8 mouse cellular contexts compared by ENCODE assay signal in the genomic region with DNA sequence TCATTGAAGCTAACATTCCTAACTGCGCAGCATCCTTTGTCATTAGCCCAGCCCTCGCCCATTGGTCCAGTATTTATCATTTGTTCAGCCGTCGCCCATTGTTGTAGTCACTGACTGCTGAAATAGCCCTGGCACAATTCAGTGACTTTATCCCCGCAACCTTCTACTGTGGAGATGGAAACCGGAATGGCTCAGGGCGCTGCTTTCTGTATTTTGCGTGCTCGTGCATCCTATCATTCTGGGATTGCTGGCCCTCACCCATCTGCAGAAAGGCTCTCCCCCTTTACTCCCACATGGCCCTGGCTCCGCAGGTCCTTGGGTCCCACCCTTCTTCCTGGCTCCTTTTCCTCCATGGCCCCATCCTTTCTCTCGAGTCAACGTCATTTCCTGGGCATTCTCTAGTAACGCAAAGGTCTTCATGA. TPM values are rescaled to one million over a fixed set of nuclear protein-coding genes. Genes with fewer than 3 reads are reported as not detected.
DNase-seq lines count a peak whose midpoint lies in the region; ATAC-seq and TF ChIP-seq lines count a peak whose summit lies in the region.

No protein-coding gene starts in this region.

- H3K27me3 ChIP-seq in embryonic facial prominence, embryonic 12.5 days = no peaks in the 10 kb centered on the region
- H3K27me3 ChIP-seq in intestine, postnatal 0 days (replicated peaks; ENCODE audit: control insufficient read depth, insufficient read depth, low read length) = no peaks in the 10 kb centered on the region
- no peaks in the 10 kb centered on the region for H3K27me3 ChIP-seq in midbrain, embryonic 14.5 days (ENCODE audit: control insufficient read depth, insufficient read depth, low read length)

- no peak overlapping the region for H3K9ac ChIP-seq in embryonic facial prominence, embryonic 12.5 days
- H3K9ac ChIP-seq in intestine, postnatal 0 days (ENCODE audit: low read depth, low read length) = no peak overlapping the region
- peak overlapping the region; percentile 83 for H3K9ac ChIP-seq in midbrain, embryonic 14.5 days (replicated peaks; ENCODE audit: low read length)

- peak; percentile 35 to 37 for DNase-seq in layer of hippocampus, adult 2 months (ENCODE audit: low spot score in 2 of 2)
- DNase-seq in layer of hippocampus, adult 9-10 months (ENCODE audit: low spot score) = no peak
- peak; percentile 91 for DNase-seq in brain, adult 2 months (ENCODE audit: low read depth, low spot score)
- DNase-seq in midbrain, embryonic 14.5 days = peak; percentile 80
- no peak for DNase-seq in thymus, postnatal 4 days
- DNase-seq in spleen, adult 12 weeks (ENCODE audit: low spot score) = no peak

- peak overlapping the region; percentile 72 for H3K4me3 ChIP-seq in layer of hippocampus, adult 2 months
- H3K4me3 ChIP-seq in embryonic facial prominence, embryonic 12.5 days = peak overlapping the region; percentile 64
- peak overlapping the region; percentile 54; the same call in 1 of the 2 replicates for H3K4me3 ChIP-seq in intestine, postnatal 0 days (ENCODE audit: low read depth, low read length)
- H3K4me3 ChIP-seq in midbrain, embryonic 14.5 days (replicated peaks; ENCODE audit: low read depth, low read length) = peak overlapping the region; percentile 64

- no peak for TF ChIP-seq CTCF in layer of hippocampus, adult 2 months (conservative IDR thresholded peaks at IDR 0.05)
- TF ChIP-seq CTCF in intestine, postnatal 0 days (IDR thresholded peaks at IDR 0.05; ENCODE audit: low read depth) = peak; percentile 0; the same call in 1 of the 2 replicates

- peak overlapping the region; percentile 93 for H3K27ac ChIP-seq in layer of hippocampus, adult 2 months
- H3K27ac ChIP-seq in embryonic facial prominence, embryonic 12.5 days = 0 out of 2 replicates have a peak overlapping the region, but pooled peaks have one; percentile 31
- H3K27ac ChIP-seq in intestine, postnatal 0 days (ENCODE audit: low read depth, low read length) = no peak overlapping the region; the same call in 1 of the 2 replicates
- peak overlapping the region; percentile 94 for H3K27ac ChIP-seq in midbrain, embryonic 14.5 days (replicated peaks; ENCODE audit: low read depth, low read length)

- no peak for ATAC-seq in embryonic facial prominence, embryonic 12.5 days (ENCODE audit: insufficient number of reproducible peaks, insufficient read depth, low FRiP score, low TSS enrichment)
- no peak for ATAC-seq in intestine, postnatal 0 days
- peak; percentile 71 for ATAC-seq in midbrain, embryonic 14.5 days (ENCODE audit: low FRiP score, low TSS enrichment)

- H3K9me3 ChIP-seq in embryonic facial prominence, embryonic 12.5 days = no peaks in the 10 kb centered on the region
- no peaks in the 10 kb centered on the region for H3K9me3 ChIP-seq in intestine, postnatal 0 days (ENCODE audit: control insufficient read depth)
- H3K9me3 ChIP-seq in midbrain, embryonic 14.5 days (ENCODE audit: control insufficient read depth, low read length) = no peaks in the 10 kb centered on the region

- no peaks in the 10 kb centered on the region for H3K36me3 ChIP-seq in embryonic facial prominence, embryonic 12.5 days
- no peaks in the 10 kb centered on the region for H3K36me3 ChIP-seq in intestine, postnatal 0 days (ENCODE audit: control insufficient read depth, insufficient read depth)
- no peaks in the 10 kb centered on the region for H3K36me3 ChIP-seq in midbrain, embryonic 14.5 days (ENCODE audit: control insufficient read depth, insufficient read depth, low read length)

- H3K4me2 ChIP-seq in embryonic facial prominence, embryonic 12.5 days (replicated peaks) = peak overlapping the region; percentile 78
- peak overlapping the region; percentile 95 for H3K4me2 ChIP-seq in intestine, postnatal 0 days (replicated peaks; ENCODE audit: low read depth)
- peak overlapping the region; percentile 72 for H3K4me2 ChIP-seq in midbrain, embryonic 14.5 days (ENCODE audit: low read length)

- H3K4me1 ChIP-seq in embryonic facial prominence, embryonic 12.5 days = peaks cover 21% of the 10 kb centered on the region
- peaks cover 7% of the 10 kb centered on the region; the same call in 1 of the 2 replicates for H3K4me1 ChIP-seq in intestine, postnatal 0 days (replicated peaks; ENCODE audit: control insufficient read depth, insufficient read depth, low read length)
- H3K4me1 ChIP-seq in midbrain, embryonic 14.5 days (ENCODE audit: control insufficient read depth, insufficient read depth, low read length) = peaks cover 30% of the 10 kb centered on the region

- WGBS in embryonic facial prominence, embryonic 12.5 days = 18% methylated on average over 13 of the region's 13 CpGs
- 18% methylated on average over 13 of the region's 13 CpGs for WGBS in intestine, postnatal 0 days
- whole genome bisulfite sequencing in midbrain, embryonic 14.5 days = 11% methylated on average over 13 of the region's 13 CpGs

RNA-seq across cellular contexts. Expression of a gene that starts 0.6 kb away (rescaled TPM):
- 10 to 100 TPM; 10.6 to 12.3 TPM for total RNA-seq in layer of hippocampus, adult 2 months (2021)
- polyA plus RNA-seq in embryonic facial prominence, embryonic 12.5 days (2016; fragmentation: Nextera tagmentation; extraction: Ambion mirVana) = 57.7 and 58.5 TPM in 2 replicates
- polyA plus RNA-seq in intestine, postnatal 0 days (2015; fragmentation: Nextera tagmentation; extraction: Ambion mirVana) = 17.6 and 19.1 TPM in 2 replicates
- 70.7 and 95.4 TPM in 2 replicates for polyA plus RNA-seq in midbrain, embryonic 14.5 days (2014; fragmentation: Nextera tagmentation; extraction: Ambion mirVana)

RNA-seq across cellular contexts. Expression of a gene that starts 3.8 kb away (rescaled TPM):
- total RNA-seq in layer of hippocampus, adult 2 months (2021) = 100 to 1,000 TPM; 613 to 663 TPM
- 657 and 663 TPM in 2 replicates for polyA plus RNA-seq in embryonic facial prominence, embryonic 12.5 days (2016; fragmentation: Nextera tagmentation; extraction: Ambion mirVana)
- polyA plus RNA-seq in intestine, postnatal 0 days (2015; fragmentation: Nextera tagmentation; extraction: Ambion mirVana) = 185 and 230 TPM in 2 replicates
- polyA plus RNA-seq in midbrain, embryonic 14.5 days (2014; fragmentation: Nextera tagmentation; extraction: Ambion mirVana) = 498 and 502 TPM in 2 replicates

RNA-seq across cellular contexts. Expression of a gene that starts 15.1 kb away (rescaled TPM):
- total RNA-seq in layer of hippocampus, adult 2 months (2021) = 100 to 1,000 TPM; 310 to 345 TPM
- 122 and 125 TPM in 2 replicates for polyA plus RNA-seq in embryonic facial prominence, embryonic 12.5 days (2016; fragmentation: Nextera tagmentation; extraction: Ambion mirVana)
- 36.8 and 39.0 TPM in 2 replicates for polyA plus RNA-seq in intestine, postnatal 0 days (2015; fragmentation: Nextera tagmentation; extraction: Ambion mirVana)
- polyA plus RNA-seq in midbrain, embryonic 14.5 days (2014; fragmentation: Nextera tagmentation; extraction: Ambion mirVana) = 210 and 220 TPM in 2 replicates

RNA-seq across cellular contexts. Expression of a gene that starts 40.9 kb away (rescaled TPM):
- under 1 TPM; 0.23 to 0.32 TPM for total RNA-seq in layer of hippocampus, adult 2 months (2021)
- polyA plus RNA-seq in embryonic facial prominence, embryonic 12.5 days (2016; fragmentation: Nextera tagmentation; extraction: Ambion mirVana) = 23.4 and 25.1 TPM in 2 replicates
- polyA plus RNA-seq in intestine, postnatal 0 days (2015; fragmentation: Nextera tagmentation; extraction: Ambion mirVana) = 2.7 and 2.8 TPM in 2 replicates
- polyA plus RNA-seq in midbrain, embryonic 14.5 days (2014; fragmentation: Nextera tagmentation; extraction: Ambion mirVana) = 0.71 and 0.80 TPM in 2 replicates

RNA-seq across cellular contexts. Expression of a gene that starts 42.4 kb away (rescaled TPM):
- total RNA-seq in layer of hippocampus, adult 2 months (2021) = 100 to 1,000 TPM; 332 to 341 TPM
- 1,164 and 1,169 TPM in 2 replicates for polyA plus RNA-seq in embryonic facial prominence, embryonic 12.5 days (2016; fragmentation: Nextera tagmentation; extraction: Ambion mirVana)
- polyA plus RNA-seq in intestine, postnatal 0 days (2015; fragmentation: Nextera tagmentation; extraction: Ambion mirVana) = 994 and 1,025 TPM in 2 replicates
- polyA plus RNA-seq in midbrain, embryonic 14.5 days (2014; fragmentation: Nextera tagmentation; extraction: Ambion mirVana) = 1,255 and 1,621 TPM in 2 replicates

Comparison
In these comparisons a context has a peak if more than half of its experiments do, and no peak if none do; other contexts are left out.
1. DNase-seq: peak in layer of hippocampus, adult 2 months (2 of 2), brain, adult 2 months (single experiment) and midbrain, embryonic 14.5 days (single experiment); none in layer of hippocampus, adult 9-10 months (single experiment), thymus, postnatal 4 days (single experiment) and spleen, adult 12 weeks (single experiment).
2. Peak in every context shown above with its lines, with median percentiles within 50 percentile points of each other: H3K4me3 ChIP-seq and H3K4me2 ChIP-seq.